Mouse (Mus musculus) forebrain, embryonic 13.5 days (tissue): ENCODE measurements around the gene Trpc4ap. TPM values are rescaled to one million over a fixed set of nuclear protein-coding genes. Genes with fewer than 3 reads are reported as not detected.
"Not testable (repeated sequence)": the region's sequence is repeated elsewhere in the genome, so short reads cannot be mapped to it uniquely, and the experiment has no call there.

ENCODE experiments used
- ATAC-seq: fragments of 200-750 bp; cut with Nextera tagmentation; 2 replicates; pipeline ENCODE4 v1.8.0; 2017
- H3K27ac ChIP-seq: fragments of 300-500 bp; sonication (generic); 2 replicates; pipeline ENCODE4 v1.5.1; 2015; ENCODE audit warnings: inconsistent platforms, mild to moderate bottlenecking, moderate library complexity
- H3K27me3 ChIP-seq: fragments of 300-500 bp; sonication (generic); 2 replicates; pipeline ENCODE4 v1.6.1; 2015; ENCODE audit warnings: mild to moderate bottlenecking, inconsistent platforms
- H3K36me3 ChIP-seq: fragments of 300-500 bp; sonication (generic); 2 replicates; pipeline ENCODE4 v1.6.1; 2015; ENCODE audit warnings: mild to moderate bottlenecking, inconsistent platforms; ENCODE audit not compliant: poor library complexity, severe bottlenecking
- H3K4me1 ChIP-seq: fragments of 300-500 bp; sonication (generic); 2 replicates; pipeline ENCODE4 v1.6.1; 2015; ENCODE audit warnings: inconsistent platforms
- H3K4me2 ChIP-seq: fragments of 300-500 bp; sonication (generic); 2 replicates; pipeline ENCODE4 v1.6.1; 2015; ENCODE audit warnings: inconsistent platforms, mild to moderate bottlenecking, moderate library complexity
- H3K4me3 ChIP-seq: fragments of 300-500 bp; sonication (generic); 2 replicates; pipeline ENCODE4 v1.5.1; 2015; ENCODE audit warnings: mild to moderate bottlenecking, inconsistent platforms
- H3K9ac ChIP-seq: fragments of 300-500 bp; sonication (generic); 2 replicates; pipeline ENCODE4 v1.6.1; 2015; ENCODE audit warnings: mild to moderate bottlenecking, inconsistent platforms
- H3K9me3 ChIP-seq: fragments of 300-500 bp; sonication (generic); replicated peaks from 2 replicates; pipeline ENCODE4 v1.6.1; 2016; ENCODE audit warnings: inconsistent platforms
- WGBS: fragments of 180-500 bp; shearing (Covaris S2); methylation state at CpG from one replicate; pipeline ENCODE4 v1.1.7; 2015; 5-methylcytosine and 5-hydroxymethylcytosine counted together
- polyA plus RNA-seq: library from polyadenylated mRNA; unstranded; fragments of >200 nt; fragmentation: Nextera tagmentation; extraction: Ambion mirVana; gene quantifications from 2 replicates; pipeline ENCODE4 v1.2.1, GENCODE M21; 2015

Trpc4ap gene
- polyA plus RNA-seq, 1 experiment from 2014 or later, result 142 TPM

DNA sequence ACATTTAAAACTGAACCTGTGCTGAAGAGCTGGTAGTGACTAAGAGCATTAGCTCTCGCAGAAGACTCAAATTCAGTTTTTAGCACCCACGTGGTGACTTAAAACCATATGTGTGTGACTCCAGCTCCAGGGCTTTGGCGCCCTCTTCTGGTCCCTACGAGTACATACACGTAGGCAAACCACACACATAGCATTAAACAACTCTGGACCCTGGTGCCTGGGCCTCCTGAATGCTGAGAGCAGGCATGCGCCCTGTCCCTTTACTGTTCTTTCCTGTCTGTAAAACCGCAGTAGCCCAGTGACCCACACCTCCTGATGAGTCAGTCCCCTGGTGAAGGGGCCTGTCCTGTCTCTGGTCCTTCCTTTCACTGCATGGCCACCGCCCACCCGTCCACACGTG lies 67.5 kb downstream of the Trpc4ap start:
- ATAC-seq, result no peak
- no peaks in the 10 kb centered on the region for H3K36me3 ChIP-seq
- peaks cover 10% of the 10 kb centered on the region for H3K4me1 ChIP-seq
- peaks cover 28% of the 10 kb centered on the region for H3K27me3 ChIP-seq
- no peak overlapping the region for H3K9ac ChIP-seq
- WGBS, result 42% methylated on average over 10 of the region's 10 CpGs
- H3K9me3 ChIP-seq, result no peaks in the 10 kb centered on the region
- no peak overlapping the region for H3K4me2 ChIP-seq
- no peak overlapping the region for H3K4me3 ChIP-seq
- H3K27ac ChIP-seq, result no peak overlapping the region

DNA sequence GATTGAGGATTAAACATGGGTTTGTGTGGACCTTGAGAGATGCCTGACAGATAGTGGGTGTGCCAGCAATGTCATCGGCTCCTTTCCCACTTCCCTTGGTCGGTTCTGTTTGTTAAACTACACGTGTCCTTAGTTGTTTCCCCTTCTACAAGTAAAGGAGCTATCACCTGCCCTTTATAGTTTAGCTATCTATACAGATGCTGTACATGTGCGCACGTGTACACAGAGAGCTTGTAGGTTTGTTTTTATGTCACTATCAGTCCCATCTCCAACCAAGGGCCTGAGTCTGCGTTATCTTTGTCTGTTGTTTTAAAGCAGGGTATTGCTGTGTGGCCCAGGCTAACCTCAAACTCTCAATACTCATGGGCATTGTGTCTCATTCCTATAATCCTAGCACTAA lies 68.2 kb downstream of the Trpc4ap start:
- no peak overlapping the region for H3K4me3 ChIP-seq
- H3K27ac ChIP-seq, result no peak overlapping the region
- no peaks in the 10 kb centered on the region for H3K9me3 ChIP-seq
- ATAC-seq, result no peak
- peaks cover 22% of the 10 kb centered on the region for H3K27me3 ChIP-seq
- peaks cover 2% of the 10 kb centered on the region for H3K4me1 ChIP-seq
- H3K9ac ChIP-seq, result no peak overlapping the region
- no peaks in the 10 kb centered on the region for H3K36me3 ChIP-seq
- H3K4me2 ChIP-seq, result no peak overlapping the region
- WGBS, result 90% methylated on average over 6 of the region's 6 CpGs

DNA sequence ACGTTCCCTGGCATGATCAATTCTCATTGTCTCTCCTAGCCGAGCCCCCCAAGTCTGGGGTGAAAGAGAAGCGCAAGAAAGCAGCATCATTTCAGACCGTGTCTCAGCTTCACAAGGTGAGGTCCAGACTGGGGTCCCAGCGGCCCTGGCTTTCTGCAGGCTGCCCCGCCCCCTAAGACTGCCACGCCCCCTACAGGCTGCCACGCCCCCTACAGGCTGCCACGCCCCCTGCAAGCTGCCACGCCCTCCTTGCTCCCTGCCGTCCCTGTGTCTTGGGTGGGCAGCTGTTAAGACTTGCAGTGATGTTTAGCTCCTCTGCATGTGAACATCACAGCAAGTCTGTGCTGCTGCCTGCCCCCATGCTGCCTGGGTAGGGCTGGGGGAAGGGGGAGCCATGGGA lies 69.6 kb downstream of the Trpc4ap start:
- H3K4me1 ChIP-seq, result no peaks in the 10 kb centered on the region
- no peak for ATAC-seq
- H3K9me3 ChIP-seq, result no peaks in the 10 kb centered on the region
- H3K36me3 ChIP-seq, result no peaks in the 10 kb centered on the region
- H3K4me3 ChIP-seq, result no peak overlapping the region
- H3K9ac ChIP-seq, result no peak overlapping the region
- H3K27ac ChIP-seq, result no peak overlapping the region
- H3K27me3 ChIP-seq, result peaks cover 8% of the 10 kb centered on the region
- WGBS, result 30% methylated on average over 11 of the region's 11 CpGs
- no peak overlapping the region for H3K4me2 ChIP-seq

- 0 out of 2 replicates have a peak, but pooled peaks cover 3% of the 10 kb centered on the region for H3K27me3 ChIP-seq
- 25% methylated on average over 8 of the region's 8 CpGs for WGBS
- H3K4me2 ChIP-seq, result no peak overlapping the region
- H3K4me1 ChIP-seq, result no peaks in the 10 kb centered on the region
- H3K27ac ChIP-seq, result no peak overlapping the region
- ATAC-seq, result peak; percentile 51; the same call in 1 of the 2 replicates
- H3K4me3 ChIP-seq, result no peak overlapping the region
- no peaks in the 10 kb centered on the region for H3K36me3 ChIP-seq
- no peaks in the 10 kb centered on the region for H3K9me3 ChIP-seq
- H3K9ac ChIP-seq, result no peak overlapping the region
Observed at GRCm38 (mm10) chr2:155619817-155620216, 72.4 kb downstream of the Trpc4ap start.

DNA sequence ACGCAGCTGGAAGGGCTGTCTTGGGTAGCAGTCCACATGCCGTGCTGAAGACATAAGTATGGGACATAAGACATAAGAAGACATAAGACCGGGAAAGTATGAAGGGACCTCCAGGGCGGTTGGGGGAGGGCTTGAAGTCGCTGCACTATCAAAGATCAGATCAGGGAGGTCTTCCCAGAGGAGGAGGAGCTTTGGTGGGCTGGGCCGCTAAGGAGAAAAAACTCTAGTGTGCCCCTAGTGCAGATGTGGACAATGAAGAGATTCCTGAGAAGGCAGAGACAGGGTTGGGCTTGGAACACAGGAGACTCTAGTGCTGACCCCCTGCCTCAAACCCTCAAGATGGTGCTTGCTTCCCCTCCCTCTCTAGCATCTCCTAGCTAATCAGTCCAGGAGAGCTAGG lies 75.2 kb downstream of the Trpc4ap start:
- no peaks in the 10 kb centered on the region for H3K36me3 ChIP-seq
- no peak overlapping the region for H3K4me3 ChIP-seq
- WGBS, result 56% methylated on average over 6 of the region's 6 CpGs
- H3K4me2 ChIP-seq, result no peak overlapping the region
- no peak for ATAC-seq
- peaks cover 7% of the 10 kb centered on the region for H3K4me1 ChIP-seq
- no peak overlapping the region for H3K27ac ChIP-seq
- H3K9ac ChIP-seq, result no peak overlapping the region
- H3K9me3 ChIP-seq, result no peaks in the 10 kb centered on the region
- H3K27me3 ChIP-seq, result 0 out of 2 replicates have a peak, but pooled peaks cover 12% of the 10 kb centered on the region

DNA sequence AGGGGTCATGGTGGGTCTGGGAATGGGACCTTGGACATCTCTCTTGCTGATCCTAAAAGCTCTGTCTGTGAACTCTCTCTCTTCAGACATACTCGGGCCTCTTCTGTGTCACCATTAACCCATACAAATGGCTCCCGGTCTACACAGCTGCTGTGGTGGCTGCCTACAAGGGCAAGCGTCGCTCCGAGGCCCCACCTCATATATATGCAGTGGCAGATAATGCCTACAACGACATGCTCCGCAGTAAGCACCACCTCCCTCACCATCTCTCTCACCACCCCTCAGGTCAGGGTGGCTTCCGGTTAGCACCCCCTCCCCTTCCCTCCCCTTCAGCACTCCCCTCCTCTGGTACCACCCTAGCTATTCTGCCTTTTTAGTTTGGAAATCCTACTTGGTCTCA lies 78.2 kb downstream of the Trpc4ap start:
- no peaks in the 10 kb centered on the region for H3K9me3 ChIP-seq
- H3K4me1 ChIP-seq, result peaks cover 7% of the 10 kb centered on the region
- H3K27ac ChIP-seq, result no peak overlapping the region
- H3K9ac ChIP-seq, result no peak overlapping the region
- 0 out of 2 replicates have a peak, but pooled peaks cover 9% of the 10 kb centered on the region for H3K27me3 ChIP-seq
- no peak for ATAC-seq
- no peaks in the 10 kb centered on the region for H3K36me3 ChIP-seq
- H3K4me3 ChIP-seq, result no peak overlapping the region; the same call in 1 of the 2 replicates
- peak overlapping the region; percentile 58 for H3K4me2 ChIP-seq
- WGBS, result 78% methylated on average over 8 of the region's 8 CpGs

DNA sequence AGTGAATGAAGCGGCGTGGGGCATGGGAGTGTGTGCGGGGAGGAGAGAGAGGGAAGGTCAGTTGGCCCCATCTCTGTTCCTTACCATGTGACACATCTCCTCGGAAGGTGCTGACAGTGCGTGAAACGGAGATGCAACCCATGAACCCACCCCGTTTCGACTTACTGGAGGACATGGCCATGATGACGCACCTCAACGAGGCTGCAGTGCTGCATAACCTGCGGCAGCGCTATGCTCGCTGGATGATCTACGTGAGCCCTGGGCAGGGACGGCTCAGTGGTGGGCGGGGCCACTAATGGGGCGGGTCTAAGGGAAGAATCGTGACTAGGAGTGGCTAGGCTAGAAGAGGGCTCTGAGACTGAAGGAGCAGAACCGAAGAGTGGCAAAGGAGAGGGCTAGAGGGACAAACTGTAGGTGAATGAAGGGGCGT lies 78.8 kb downstream of the Trpc4ap start:
- H3K36me3 ChIP-seq, result no peaks in the 10 kb centered on the region
- no peak overlapping the region for H3K9ac ChIP-seq
- peak overlapping the region; percentile 58 for H3K4me2 ChIP-seq
- peak; percentile 70; the same call in 1 of the 2 replicates for ATAC-seq
- peaks cover 7% of the 10 kb centered on the region for H3K4me1 ChIP-seq
- WGBS, result 7% methylated on average over 20 of the region's 20 CpGs
- 0 out of 2 replicates have a peak, but pooled peaks cover 9% of the 10 kb centered on the region for H3K27me3 ChIP-seq
- H3K4me3 ChIP-seq, result peak overlapping the region; percentile 26
- H3K27ac ChIP-seq, result no peak overlapping the region
- no peaks in the 10 kb centered on the region for H3K9me3 ChIP-seq

- H3K9ac ChIP-seq, result no peak overlapping the region
- ATAC-seq, result no peak
- no peaks in the 10 kb centered on the region for H3K36me3 ChIP-seq
- 0 out of 2 replicates have a peak, but pooled peaks cover 9% of the 10 kb centered on the region for H3K27me3 ChIP-seq
- no peak overlapping the region for H3K27ac ChIP-seq
- peaks cover 7% of the 10 kb centered on the region for H3K4me1 ChIP-seq
- no peak overlapping the region for H3K4me3 ChIP-seq
- no peak overlapping the region for H3K4me2 ChIP-seq
- no peaks in the 10 kb centered on the region for H3K9me3 ChIP-seq
- 80% methylated on average over 9 of the region's 9 CpGs for WGBS
Observed at GRCm38 (mm10) chr2:155611834-155612550, 80.2 kb downstream of the Trpc4ap start.

DNA sequence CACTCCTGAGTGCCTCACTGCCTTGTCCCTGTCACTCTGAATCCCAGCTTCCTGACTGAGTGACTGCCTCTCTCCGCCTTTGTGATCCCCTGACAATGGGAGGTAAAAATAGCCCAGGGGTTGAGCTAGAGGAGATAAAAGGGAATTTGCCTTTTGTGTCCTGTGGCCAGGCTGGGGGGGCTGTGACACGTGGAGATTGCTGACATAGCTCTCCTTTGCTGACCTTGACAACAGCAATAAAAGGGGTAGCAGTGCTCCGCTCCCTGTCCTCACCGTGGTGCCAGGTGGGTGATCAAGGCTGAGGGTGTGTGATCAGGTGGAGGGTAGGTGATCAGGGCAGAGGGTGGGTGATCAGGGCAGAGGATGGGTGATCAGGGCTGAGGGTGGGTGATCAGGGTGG lies 81.2 kb downstream of the Trpc4ap start, which contains the start of gene Myh7b:
Myh7b (plus strand) TSS at position 235 of the 400 bp plus-strand sequence.
- 32% methylated on average over 4 of the region's 4 CpGs for WGBS
- no peak within 1 kb of the TSS for H3K4me2 ChIP-seq
- no peak for ATAC-seq
- no peaks in the 10 kb centered on the region for H3K36me3 ChIP-seq
- H3K27me3 ChIP-seq, result 0 out of 2 replicates have a peak, but pooled peaks cover 9% of the 10 kb centered on the region
- H3K9ac ChIP-seq, result no peak within 1 kb of the TSS
- H3K4me1 ChIP-seq, result peaks cover 7% of the 10 kb centered on the region
- H3K9me3 ChIP-seq, result no peaks in the 10 kb centered on the region
- no peak within 1 kb of the TSS for H3K4me3 ChIP-seq
- H3K27ac ChIP-seq, result no peak within 1 kb of the TSS

DNA sequence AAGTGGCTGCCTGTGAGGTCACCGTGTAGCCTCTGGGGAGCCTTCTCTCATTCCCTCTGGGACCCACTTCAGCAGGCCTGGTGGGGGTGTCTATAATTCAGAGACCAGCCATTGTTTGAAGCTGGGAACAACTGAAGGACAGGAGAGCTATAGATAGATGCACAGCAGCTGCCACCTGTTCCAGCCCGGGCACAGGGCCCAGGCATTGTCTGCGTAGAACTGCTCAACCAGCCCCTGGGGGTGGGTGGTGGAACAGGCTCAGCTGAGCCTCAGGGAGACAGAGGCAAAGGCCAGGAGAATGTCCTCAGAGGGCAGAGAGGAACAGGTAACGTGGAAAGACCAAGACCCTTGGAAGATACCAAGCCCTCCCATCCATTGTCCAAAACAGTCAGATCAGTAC lies 85.8 kb downstream of the Trpc4ap start:
- ATAC-seq, result no peak
- Histone ChIP-seq H3K27ac (no peak overlapping the region), H3K9me3 (no peaks in the 10 kb centered on the region), H3K27me3 (no peaks in the 10 kb centered on the region), H3K9ac (no peak overlapping the region), H3K4me3 (no peak overlapping the region), H3K4me1 (no peaks in the 10 kb centered on the region), H3K36me3 (no peaks in the 10 kb centered on the region), H3K4me2 (no peak overlapping the region)
- 78% methylated on average over 4 of the region's 4 CpGs for WGBS

GRCm38 (mm10) chr2:155605236-155605589 lies 87.0 kb downstream of the Trpc4ap start:
- H3K4me1 ChIP-seq, H3K4me2 ChIP-seq, H3K36me3 ChIP-seq, H3K9me3 ChIP-seq, ATAC-seq, H3K27ac ChIP-seq, H3K4me3 ChIP-seq, H3K27me3 ChIP-seq, H3K9ac ChIP-seq: not testable (repeated sequence)
- WGBS, result 78% methylated on average over 4 of the region's 4 CpGs

- Histone ChIP-seq H3K27ac (no peak overlapping the region), H3K4me3 (no peak overlapping the region), H3K4me2 (no peak overlapping the region), H3K4me1 (no peaks in the 10 kb centered on the region), H3K9me3 (no peaks in the 10 kb centered on the region), H3K9ac (no peak overlapping the region), H3K27me3 (no peaks in the 10 kb centered on the region), H3K36me3 (no peaks in the 10 kb centered on the region)
- no peak for ATAC-seq
- WGBS, result 52% methylated on average over 10 of the region's 10 CpGs
Observed at GRCm38 (mm10) chr2:155604560-155605235, 87.5 kb downstream of the Trpc4ap start.
